Mouse (Mus musculus) gastrocnemius, postnatal 4 days (tissue): Measurements from ENCODE around the gene Emilin2. TPM values are rescaled to one million over a fixed set of nuclear protein-coding genes. Genes with fewer than 3 reads are reported as not detected.

ENCODE experiments used
- DNase-seq, 2 experiments: peaks; one replicate each; pipeline ENCODE4 v3.0.0; 2021 to 2022; ENCODE audit warnings: low spot score in 2 of 2, mixed read lengths in 2 of 2
- total RNA-seq, 2 experiments: library from RNA; stranded (reverse); gene quantifications; 2 replicates each; pipeline ENCODE4 v1.2.3; 2021

Emilin2 gene
- total RNA-seq, 2 experiments from 2014 or later: 72.4 to 82.1 TPM

DNA sequence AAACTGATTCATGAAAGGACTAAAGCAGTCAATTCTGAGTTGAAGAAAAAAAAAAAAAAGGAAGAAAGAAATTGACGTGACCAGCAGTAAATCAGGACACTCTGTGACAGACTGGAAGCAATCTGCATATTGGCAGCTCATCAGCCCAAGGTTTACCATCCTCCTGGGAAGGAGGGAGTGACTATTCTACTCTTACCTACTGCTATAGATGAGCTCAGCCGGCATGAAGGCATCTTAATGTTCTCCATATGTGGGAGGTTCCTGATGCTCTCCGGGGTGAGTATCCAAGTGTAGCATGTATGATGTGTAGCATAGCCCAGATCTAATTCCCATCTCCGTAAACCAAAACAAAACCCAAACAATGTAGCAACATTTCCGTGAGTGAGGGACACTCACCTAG is 10.4 kb downstream of the Emilin2 start:
- no peak for DNase-seq

DNA sequence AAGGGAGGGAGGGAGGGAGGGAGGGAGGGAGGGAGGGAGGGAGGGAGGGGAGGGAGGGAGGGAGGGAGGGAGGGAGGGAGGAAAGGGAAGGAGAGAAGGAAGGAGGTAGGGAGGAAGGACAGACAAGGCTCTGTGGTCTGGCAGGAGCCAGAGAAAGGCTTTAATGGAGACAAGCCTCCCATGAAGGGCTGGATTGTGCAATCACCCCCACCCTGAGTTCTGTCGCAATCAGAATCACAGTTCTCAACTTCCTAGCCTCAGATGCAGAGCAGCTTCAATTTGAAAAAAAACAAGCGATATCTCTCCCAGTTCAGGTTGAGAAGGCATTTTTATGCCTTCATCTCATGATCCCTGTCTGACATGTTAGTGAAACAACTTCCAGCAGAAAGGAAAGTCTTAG is 11.4 kb downstream of the Emilin2 start:
- DNase-seq: no peak

GRCm38 (mm10) chr17:71299879-71300278 is 11.9 kb downstream of the Emilin2 start:
- no peak for DNase-seq

- DNase-seq: no peak
These were observed 17.2 kb downstream of the Emilin2 start for GRCm38 (mm10) chr17:71294570-71294969.

DNA sequence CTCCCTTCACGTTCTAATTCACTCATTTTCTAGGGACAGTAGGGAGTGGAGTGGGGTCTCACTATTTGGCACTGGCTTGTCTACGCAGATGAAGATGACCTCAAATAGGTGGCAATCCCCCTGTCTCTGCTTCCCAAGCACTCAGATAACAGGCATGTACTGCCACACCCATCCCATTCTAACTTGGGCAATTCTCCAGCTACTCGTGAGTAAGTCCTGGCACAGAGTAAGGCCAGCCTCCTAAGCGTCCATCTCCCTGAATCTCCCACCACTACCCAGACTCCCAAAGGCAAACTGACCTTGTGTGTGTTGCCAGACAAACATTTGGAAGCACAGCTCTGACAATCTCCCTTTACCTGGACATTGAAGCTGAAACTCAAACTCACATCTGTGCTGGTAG is 18.9 kb downstream of the Emilin2 start:
- DNase-seq: no peak

- DNase-seq: no peak
These were observed 19.8 kb downstream of the Emilin2 start for GRCm38 (mm10) chr17:71291897-71292420.

DNA sequence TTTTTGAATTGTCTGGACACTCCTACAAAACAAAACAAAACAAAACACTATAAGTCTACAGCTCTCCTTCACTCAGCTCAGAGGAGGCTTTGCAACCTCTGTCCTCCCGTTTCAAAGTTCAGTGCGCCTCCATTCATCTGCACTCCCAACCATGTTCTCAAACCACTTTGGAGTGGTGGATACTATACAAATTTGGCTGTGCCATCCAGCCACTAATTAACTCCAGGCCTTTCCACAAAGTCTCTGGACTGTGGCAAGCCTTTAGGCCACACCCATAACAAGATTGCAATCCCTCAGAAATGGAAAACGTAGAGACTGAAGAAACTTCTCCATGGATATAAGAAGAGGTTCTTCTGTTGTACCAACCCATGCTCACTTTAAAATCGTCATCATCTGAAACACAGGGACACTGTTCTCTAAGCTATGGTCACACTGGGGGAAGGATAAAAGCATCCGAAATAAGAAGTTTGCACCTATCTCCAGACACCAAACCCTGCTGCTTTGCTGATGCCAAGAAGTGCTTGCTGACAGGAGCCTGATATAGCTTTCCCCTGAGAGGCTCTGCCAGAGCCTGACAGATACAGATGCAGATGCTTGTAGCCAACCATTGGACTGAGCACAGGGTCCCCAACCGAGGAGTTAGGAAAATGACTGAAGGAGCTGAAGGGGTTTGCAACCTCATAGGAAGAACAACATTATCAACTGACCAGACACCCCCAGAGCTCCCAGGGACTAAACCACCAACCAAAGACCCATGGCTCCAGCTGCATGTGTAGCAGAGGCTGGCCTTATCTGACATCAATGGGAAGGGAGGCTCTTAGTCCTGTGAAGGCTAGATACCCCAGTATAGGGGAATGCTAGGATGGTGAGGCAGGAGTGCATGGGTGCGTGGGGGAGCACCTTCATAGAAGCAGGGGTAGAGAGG is 21.0 kb downstream of the Emilin2 start:
- no peak for DNase-seq

DNA sequence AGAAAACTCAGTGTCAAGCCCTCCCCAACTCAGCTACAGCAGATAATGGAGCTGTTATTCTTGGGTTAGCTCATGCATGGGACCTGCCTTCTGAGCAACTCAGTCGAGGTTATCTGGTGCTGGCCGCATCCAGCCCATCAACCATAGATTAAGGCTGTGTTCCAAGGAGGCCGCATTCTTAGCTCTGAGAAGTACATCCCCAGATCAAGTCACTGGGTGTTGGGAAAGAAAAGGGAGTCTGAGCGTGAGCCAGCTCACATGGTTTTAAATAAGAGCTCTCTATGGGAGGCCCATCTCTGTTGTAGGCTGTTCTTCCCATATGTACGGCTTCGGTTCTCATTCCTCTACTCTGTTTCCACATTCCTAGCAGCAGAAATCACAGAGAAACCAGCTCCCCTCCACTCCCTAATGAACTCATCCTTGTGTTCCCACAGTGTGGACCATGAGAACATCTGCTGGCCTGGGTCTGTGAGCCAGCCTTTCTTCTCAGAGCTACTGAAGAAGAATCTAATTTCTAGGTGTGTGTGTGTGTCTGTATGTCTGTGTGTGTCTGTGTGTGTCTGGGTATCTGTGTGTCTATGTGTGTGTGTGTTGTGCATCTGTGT is 22.1 kb downstream of the Emilin2 start:
- DNase-seq: no peak

DNA sequence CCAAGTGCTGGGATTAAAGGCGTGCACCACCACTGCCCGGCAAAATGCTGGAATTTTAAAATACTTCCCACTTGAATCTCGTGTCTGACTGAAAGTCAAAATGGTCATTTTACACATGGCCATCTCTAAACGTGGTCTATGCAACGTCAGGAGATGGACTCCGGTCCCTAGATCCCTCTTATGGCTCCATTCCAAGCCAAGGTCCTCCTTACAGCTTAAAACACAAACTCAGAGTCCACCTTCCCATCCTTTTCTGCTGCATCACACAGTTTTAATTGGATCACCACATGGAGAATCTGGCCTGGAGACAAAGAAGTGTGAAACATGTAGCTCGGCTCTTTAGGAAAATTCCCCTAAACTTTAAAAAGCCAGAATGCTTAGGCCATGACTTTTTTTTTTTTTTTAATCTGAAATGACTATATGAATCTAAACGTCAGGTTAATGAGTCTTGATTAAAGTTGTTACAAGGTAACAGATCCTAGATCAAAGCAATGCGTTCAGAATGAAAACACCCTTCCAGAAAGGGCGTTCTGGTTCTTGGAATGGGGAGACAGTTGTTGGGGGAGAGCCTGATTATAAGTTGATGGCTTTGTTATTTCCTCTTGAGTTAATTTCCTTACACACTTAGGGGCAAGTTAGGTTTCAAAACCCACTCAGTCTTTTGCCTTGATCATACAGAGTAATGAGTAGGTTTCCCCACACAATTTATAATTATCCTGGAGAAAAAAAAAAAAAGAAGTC is 22.8 kb downstream of the Emilin2 start:
- no peak for DNase-seq

- DNase-seq: no peak
These were observed 23.5 kb downstream of the Emilin2 start for GRCm38 (mm10) chr17:71288145-71288758.

- DNase-seq: no peak
These were observed 24.2 kb downstream of the Emilin2 start for GRCm38 (mm10) chr17:71287586-71287985.

- DNase-seq: no peak
These were observed 25.8 kb downstream of the Emilin2 start for GRCm38 (mm10) chr17:71285929-71286328.

- no peak for DNase-seq
These were observed 26.9 kb downstream of the Emilin2 start for GRCm38 (mm10) chr17:71284890-71285289.

DNA sequence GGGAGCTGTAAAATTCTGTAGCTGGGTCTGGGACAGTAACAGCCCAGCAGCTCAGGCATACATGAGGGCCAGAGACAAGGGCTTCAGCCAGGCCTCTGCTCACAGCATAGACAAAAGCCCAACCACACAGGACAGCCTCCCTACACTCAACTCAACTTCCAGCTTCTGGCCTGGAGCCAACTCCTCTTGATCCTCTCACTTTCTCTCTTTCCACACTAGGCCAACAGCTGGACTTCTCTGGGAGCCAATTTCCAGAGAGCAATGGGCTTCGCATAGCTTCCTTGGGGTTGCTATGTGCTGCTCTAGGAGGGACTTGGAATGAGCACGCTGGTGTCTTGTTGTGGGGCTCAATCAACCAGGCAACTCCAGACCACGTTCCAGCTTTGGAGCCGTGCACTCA is 28.5 kb downstream of the Emilin2 start:
- peak; percentile 84 to 93 for DNase-seq

DNA sequence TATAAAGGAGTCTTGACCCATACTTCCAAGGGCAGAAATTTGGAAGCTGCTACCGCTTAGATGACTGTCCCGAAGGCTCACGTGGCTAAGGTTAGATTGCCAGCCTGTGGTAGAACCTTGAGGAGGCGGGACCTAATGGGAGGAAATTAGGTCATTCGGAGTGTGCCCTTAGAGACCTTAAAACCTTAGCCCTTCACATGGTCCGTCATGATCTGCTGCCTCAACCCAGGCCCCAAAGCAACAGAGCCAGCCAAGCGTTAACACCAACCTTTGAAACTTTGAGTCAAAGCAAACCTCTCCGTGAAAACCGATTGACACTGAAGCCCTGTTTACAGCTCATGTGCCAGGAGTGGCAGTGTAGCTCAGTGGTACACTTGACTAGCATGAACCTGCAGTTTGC is 29.1 kb downstream of the Emilin2 start:
- no peak for DNase-seq

DNA sequence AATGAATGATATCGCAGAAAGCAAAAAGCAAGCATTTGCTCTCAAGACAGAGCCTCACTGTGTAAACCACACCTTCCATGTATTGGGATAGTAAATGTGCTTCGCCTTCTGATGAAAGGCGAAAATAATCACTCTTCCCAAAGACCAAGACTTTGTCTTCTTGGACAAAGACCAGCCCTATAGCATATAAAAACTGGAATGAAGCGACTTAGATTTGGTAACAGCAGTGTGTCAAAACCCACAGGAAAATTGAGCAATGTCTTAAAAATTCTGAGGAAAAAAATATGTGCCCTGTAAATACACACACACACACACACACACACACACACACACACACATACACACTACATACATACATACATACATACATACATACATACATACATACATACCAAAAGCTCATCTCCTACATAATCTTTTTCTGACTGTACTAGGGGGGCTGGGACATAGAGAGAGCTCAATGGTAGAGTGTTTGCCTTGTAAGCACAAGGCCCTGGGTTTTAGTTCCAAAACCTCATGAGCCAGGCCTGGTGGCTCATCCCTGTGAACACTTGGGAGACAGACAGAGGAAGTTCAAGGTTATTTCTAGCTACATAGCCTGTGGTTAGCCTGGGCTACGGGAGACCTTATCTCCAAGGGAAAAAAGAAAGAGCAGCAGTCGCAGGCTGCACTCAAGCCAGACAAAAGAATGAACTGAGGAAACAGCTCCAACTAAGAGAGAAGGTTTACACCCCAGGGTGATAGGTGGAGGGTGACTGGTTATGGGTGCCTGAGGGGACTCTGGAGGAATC is 33.9 kb downstream of the Emilin2 start:
- no peak for DNase-seq

DNA sequence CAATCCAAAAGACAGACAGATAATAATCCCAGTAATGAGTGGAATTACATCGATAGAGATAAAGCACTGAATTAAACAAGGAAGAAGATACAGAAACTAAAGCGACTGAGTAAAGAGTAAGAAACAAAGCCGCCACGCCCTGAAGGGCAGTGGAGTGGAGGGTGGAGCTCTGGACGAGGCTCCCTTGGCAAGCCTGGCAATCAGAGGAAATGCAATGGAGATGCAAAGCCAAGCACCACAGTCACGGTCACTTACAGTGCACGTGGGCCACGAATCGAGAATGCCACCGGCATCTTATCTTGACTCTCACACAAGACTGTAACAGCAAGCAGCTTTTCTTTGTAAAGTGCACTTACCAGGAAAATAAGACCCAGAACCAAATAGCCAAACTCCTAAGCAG is 35.0 kb downstream of the Emilin2 start:
- DNase-seq: no peak

DNA sequence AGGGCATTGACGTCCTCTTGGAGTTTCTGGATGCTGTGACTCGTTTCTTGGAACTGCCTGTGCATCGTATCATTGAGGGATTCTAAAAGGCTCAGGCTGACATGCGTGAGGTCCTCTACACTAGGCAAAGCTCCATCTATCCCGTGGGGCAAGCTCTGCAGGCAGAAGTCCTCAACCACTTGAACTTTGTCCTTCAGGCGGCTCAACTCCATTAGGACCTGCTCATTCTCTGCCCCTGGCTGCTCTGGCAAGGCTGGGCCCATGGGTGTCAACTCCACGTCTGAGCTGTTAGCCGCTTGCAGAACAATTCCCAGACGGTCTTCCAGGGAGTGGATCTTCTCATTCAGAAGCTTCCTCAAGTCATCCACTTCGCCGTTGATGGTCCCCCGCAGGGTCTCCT is 37.9 kb downstream of the Emilin2 start:
- no peak for DNase-seq

GRCm38 (mm10) chr17:71268599-71268998 is 43.2 kb downstream of the Emilin2 start:
- no peak for DNase-seq

- DNase-seq: no peak
These were observed 43.6 kb downstream of the Emilin2 start for GRCm38 (mm10) chr17:71268152-71268551.
